Mouse (Mus musculus) hindbrain, embryonic 13.5 days (tissue): ENCODE data around the gene Gm16181. TPM values are rescaled to one million over a fixed set of nuclear protein-coding genes. Genes with fewer than 3 reads are reported as not detected.
A peak's percentile ranks its signal among the peaks of the same experiment; 100 is the strongest.

Experiments used
- ATAC-seq: fragments of 200-750 bp; cut with Nextera tagmentation; 2 replicates; pipeline ENCODE4 v1.8.0; 2017; ENCODE audit warnings: moderate TSS enrichment; ENCODE audit not compliant: low FRiP score
- H3K27ac ChIP-seq: fragments of 300-500 bp; sonication (generic); 2 replicates; pipeline ENCODE4 v1.5.1; 2015; ENCODE audit warnings: inconsistent platforms, mild to moderate bottlenecking, moderate library complexity
- H3K27me3 ChIP-seq: fragments of 300-500 bp; sonication (generic); 2 replicates; pipeline ENCODE4 v1.6.1; 2015; ENCODE audit warnings: mild to moderate bottlenecking, inconsistent platforms
- H3K36me3 ChIP-seq: fragments of 300-500 bp; sonication (generic); 2 replicates; pipeline ENCODE4 v1.6.1; 2015; ENCODE audit warnings: mild to moderate bottlenecking, inconsistent platforms
- H3K4me1 ChIP-seq: fragments of 300-500 bp; sonication (generic); replicated peaks from 2 replicates; pipeline ENCODE4 v1.6.1; 2015; ENCODE audit warnings: inconsistent platforms
- H3K4me2 ChIP-seq: fragments of 300-500 bp; sonication (generic); 2 replicates; pipeline ENCODE4 v1.6.1; 2015; ENCODE audit warnings: inconsistent platforms, mild to moderate bottlenecking, moderate library complexity
- H3K4me3 ChIP-seq: fragments of 300-500 bp; sonication (generic); 2 replicates; pipeline ENCODE4 v1.5.1; 2015; ENCODE audit warnings: mild to moderate bottlenecking, inconsistent platforms
- H3K9ac ChIP-seq: fragments of 300-500 bp; sonication (generic); 2 replicates; pipeline ENCODE4 v1.6.1; 2015; ENCODE audit warnings: mild to moderate bottlenecking, inconsistent platforms
- H3K9me3 ChIP-seq: fragments of 300-500 bp; sonication (generic); 2 replicates; pipeline ENCODE4 v1.6.1; 2016; ENCODE audit warnings: inconsistent platforms
- WGBS: fragments of 180-500 bp; shearing (Covaris S2); methylation state at CpG from one replicate; pipeline ENCODE4 v1.1.7; 2015; 5-methylcytosine and 5-hydroxymethylcytosine counted together
- polyA plus RNA-seq: library from polyadenylated mRNA; unstranded; fragments of >200 nt; fragmentation: Nextera tagmentation; extraction: Ambion mirVana; gene quantifications from 2 replicates; pipeline ENCODE4 v1.2.1, GENCODE M21; 2015

The Gm16181 gene
- polyA plus RNA-seq, 1 experiment from 2014 or later: 0.83 TPM

DNA sequence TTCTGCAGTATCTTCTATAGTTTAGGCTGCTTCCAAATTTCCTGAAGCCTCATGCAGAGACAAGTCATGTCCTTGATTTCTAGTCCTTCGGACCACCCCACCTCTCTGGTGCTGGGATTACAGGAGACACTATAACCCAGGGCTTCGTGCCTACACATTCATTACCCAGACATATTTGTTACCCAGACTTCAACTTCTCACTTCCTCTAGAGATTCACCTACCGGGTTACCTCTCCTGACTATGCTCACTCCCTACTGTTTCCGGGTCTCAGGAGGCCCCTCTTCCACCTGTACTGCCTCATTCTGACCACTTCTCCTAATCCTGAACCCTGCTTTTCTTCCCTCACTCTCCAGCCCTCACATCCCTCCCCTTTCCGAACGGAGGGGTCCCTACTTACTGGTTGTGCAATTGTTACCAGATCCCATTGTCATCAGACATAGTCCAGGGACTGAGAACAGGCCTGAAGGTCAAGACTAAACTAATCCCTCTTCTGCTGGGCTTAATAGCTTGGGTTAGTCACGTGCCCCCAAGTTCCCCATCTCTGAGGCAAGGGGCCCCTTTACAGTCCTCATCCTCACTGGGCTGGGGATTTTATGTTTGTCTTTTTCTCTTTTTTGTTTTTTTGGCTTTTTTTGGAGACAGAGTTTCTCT, 32.5 kb upstream of the Gm16181 start, which contains the start of gene Lst1:
Gene Lst1 (minus strand): TSS at position 481 of the 652 bp plus-strand sequence.
- Histone ChIP-seq H3K36me3 (no peaks in the 10 kb centered on the region), H3K4me1 (peaks cover 8% of the 10 kb centered on the region; the same call in 1 of the 2 replicates), H3K9me3 (no peaks in the 10 kb centered on the region), H3K9ac (no peak within 1 kb of the TSS), H3K4me2 (no peak within 1 kb of the TSS), H3K27me3 (no peaks in the 10 kb centered on the region), H3K27ac (no peak within 1 kb of the TSS), H3K4me3 (no peak within 1 kb of the TSS)
- 81% methylated on average over 7 of the region's 7 CpGs for WGBS
- no peak for ATAC-seq

DNA sequence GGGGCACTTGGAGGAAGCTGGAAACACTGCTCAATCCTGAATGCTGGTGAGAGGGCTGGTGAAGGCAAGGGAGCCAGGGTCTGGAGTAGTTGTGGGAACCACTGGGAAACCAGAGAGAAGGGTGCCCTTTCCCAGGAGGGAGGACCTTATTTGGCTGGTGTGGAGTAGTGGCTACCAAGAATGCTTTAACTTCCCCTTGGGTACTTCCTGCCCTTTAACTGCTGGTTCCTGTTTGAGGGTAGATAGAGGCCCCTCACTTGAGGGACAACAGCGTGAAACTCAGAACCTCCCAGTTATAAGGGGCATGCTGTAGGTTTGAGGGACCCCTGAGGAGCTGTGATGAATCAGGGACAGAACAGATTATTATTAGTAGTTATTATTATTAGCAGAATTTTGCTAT, 31.4 kb upstream of the Gm16181 start:
- no peak overlapping the region for H3K9ac ChIP-seq
- H3K36me3 ChIP-seq: no peaks in the 10 kb centered on the region
- H3K4me3 ChIP-seq: no peak overlapping the region
- H3K4me2 ChIP-seq: no peak overlapping the region
- WGBS: 57% methylated on average over 1 of the region's 1 CpGs
- peaks cover 7% of the 10 kb centered on the region for H3K27me3 ChIP-seq
- H3K4me1 ChIP-seq: peaks cover 8% of the 10 kb centered on the region; the same call in 1 of the 2 replicates
- no peak for ATAC-seq
- no peak overlapping the region for H3K27ac ChIP-seq
- H3K9me3 ChIP-seq: no peaks in the 10 kb centered on the region

DNA sequence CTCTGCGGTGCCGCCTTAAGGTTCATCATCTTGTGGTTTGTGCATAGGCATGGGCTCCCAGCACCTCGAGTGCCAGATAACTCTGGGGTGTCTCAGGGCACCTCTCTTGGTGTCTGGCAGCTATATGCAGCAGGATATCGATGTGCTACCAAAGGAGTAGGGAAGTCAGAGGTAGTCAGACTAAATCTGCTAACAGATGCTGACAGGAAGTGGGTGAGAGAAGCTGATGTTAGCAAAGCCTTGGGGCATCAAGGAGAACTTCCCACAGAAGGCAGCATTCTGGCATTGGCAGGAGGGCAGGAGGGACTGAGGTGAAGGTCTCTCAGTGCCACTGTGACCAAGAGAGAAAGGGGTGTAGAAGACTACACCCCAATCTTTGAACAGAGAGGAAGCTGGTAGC, 30.5 kb upstream of the Gm16181 start:
- Histone ChIP-seq H3K4me1 (peaks cover 15% of the 10 kb centered on the region), H3K4me2 (no peak overlapping the region), H3K4me3 (no peak overlapping the region), H3K27me3 (peaks cover 17% of the 10 kb centered on the region), H3K9ac (no peak overlapping the region), H3K27ac (no peak overlapping the region), H3K36me3 (no peaks in the 10 kb centered on the region), H3K9me3 (no peaks in the 10 kb centered on the region)
- ATAC-seq: no peak
- WGBS: 77% methylated on average over 4 of the region's 4 CpGs

DNA sequence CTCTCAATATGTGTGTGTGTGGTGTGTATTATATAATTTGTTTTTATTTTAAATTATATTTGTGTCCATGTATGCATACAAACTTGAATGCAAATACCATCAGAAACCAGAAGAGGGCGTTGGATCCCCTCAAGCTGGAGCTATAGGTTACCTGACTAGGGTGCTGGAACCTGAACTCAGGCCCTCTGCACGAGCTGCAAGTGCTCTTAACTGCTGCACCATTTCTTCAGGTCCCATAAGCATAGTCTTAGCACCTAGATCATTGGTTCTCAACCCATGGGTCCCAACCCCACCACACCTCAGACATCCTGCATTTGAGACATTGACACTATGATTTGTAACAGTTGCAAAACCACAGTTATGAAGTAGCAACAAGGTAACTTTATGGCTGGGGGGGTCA, 28.9 kb upstream of the Gm16181 start:
- H3K36me3 ChIP-seq: no peaks in the 10 kb centered on the region
- WGBS: 52% methylated on average over 2 of the region's 2 CpGs

DNA sequence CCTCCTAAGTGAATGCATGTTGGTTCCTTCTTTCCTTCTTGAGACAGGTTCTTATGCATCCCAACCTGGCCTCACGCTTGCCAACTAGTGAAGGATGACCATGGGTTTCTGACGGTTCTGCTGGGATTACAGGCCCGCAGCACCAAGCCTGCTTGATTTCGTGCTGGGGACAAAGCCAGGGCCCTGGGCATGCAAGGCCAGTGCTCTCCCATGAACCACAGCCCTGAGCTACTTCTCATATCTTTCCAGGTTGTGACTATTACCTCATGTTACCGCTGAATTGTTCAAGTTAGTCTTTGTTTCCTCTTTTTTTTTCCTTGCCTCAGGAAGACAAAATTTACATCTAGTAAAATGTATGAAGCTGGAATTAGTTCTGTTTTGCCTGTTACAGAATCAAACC, 27.7 kb upstream of the Gm16181 start:
- H3K4me3 ChIP-seq: no peak overlapping the region
- H3K4me2 ChIP-seq: no peak overlapping the region
- 84% methylated on average over 5 of the region's 5 CpGs for WGBS
- no peak overlapping the region for H3K27ac ChIP-seq
- H3K36me3 ChIP-seq: no peaks in the 10 kb centered on the region
- H3K27me3 ChIP-seq: peaks cover 41% of the 10 kb centered on the region
- no peak for ATAC-seq
- no peaks in the 10 kb centered on the region for H3K9me3 ChIP-seq
- peaks cover 18% of the 10 kb centered on the region for H3K4me1 ChIP-seq
- H3K9ac ChIP-seq: no peak overlapping the region

More for the DNA sequence above, 28.9 kb upstream of the Gm16181 start:
- peaks cover 33% of the 10 kb centered on the region for H3K27me3 ChIP-seq
- H3K4me1 ChIP-seq: peaks cover 18% of the 10 kb centered on the region
- H3K9me3 ChIP-seq: no peaks in the 10 kb centered on the region
- no peak for ATAC-seq
- no peak overlapping the region for H3K27ac ChIP-seq
- no peak overlapping the region for H3K4me3 ChIP-seq
- no peak overlapping the region for H3K4me2 ChIP-seq
- no peak overlapping the region for H3K9ac ChIP-seq

DNA sequence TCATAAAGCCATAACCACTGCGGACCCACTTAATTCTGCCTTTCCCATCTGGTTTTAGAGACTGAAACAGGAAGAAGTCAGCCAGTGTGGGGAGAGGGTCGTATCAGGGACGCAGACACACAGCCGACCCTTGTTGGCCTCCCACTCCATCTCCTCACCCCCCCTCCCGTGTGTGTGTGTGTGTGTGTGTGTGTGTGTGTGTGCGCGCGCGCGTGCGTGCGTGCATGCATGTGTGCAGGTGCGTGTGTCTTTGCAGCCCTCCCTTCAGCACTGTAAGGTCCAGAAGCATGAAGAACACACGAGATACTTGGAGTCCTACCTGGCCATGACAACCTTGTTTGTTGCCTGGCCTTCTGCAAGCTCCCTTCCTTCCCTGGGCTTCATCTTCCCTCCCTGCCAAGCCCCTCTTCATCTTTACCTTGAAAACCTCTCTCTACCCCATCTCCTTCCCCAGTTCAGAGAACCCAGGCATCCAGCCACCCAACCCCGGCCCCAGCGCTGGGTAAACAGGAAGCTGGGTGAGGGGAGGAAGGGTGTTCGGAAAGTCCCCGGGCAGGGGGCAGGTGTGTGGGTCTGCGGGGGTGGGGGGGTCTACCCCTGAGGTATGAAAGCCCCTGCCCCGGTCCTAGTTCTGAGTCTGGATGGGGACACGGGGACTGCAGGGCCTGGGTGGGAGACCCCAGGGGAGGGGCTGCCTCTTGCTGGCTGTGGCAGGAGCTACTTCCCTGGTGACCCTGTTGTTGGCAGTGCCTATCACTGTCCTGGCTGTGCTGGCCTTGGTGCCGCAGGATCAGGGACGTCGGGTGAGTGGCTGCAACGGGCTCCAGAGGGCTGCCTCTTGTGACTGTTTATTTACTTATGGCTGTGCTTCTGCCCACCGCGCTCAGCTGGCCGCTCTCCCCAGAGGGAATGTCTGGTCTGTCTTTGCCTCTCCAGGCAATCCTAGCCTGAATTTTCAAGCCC, 26.5 kb upstream of the Gm16181 start, which contains the start of gene Ltb:
Gene Ltb (plus strand): TSS at position 559 of the 963 bp plus-strand sequence.
- Histone ChIP-seq H3K27me3 (peaks cover 50% of the 10 kb centered on the region), H3K27ac (no peak within 1 kb of the TSS), H3K4me2 (peak within 1 kb of the TSS; percentile 65), H3K9me3 (no peaks in the 10 kb centered on the region), H3K36me3 (no peaks in the 10 kb centered on the region), H3K4me3 (peak within 1 kb of the TSS; percentile 40; the same call in 1 of the 2 replicates), H3K9ac (no peak within 1 kb of the TSS; the same call in 1 of the 2 replicates), H3K4me1 (peaks cover 18% of the 10 kb centered on the region)
- WGBS: 72% methylated on average over 28 of the region's 28 CpGs
- no peak for ATAC-seq

DNA sequence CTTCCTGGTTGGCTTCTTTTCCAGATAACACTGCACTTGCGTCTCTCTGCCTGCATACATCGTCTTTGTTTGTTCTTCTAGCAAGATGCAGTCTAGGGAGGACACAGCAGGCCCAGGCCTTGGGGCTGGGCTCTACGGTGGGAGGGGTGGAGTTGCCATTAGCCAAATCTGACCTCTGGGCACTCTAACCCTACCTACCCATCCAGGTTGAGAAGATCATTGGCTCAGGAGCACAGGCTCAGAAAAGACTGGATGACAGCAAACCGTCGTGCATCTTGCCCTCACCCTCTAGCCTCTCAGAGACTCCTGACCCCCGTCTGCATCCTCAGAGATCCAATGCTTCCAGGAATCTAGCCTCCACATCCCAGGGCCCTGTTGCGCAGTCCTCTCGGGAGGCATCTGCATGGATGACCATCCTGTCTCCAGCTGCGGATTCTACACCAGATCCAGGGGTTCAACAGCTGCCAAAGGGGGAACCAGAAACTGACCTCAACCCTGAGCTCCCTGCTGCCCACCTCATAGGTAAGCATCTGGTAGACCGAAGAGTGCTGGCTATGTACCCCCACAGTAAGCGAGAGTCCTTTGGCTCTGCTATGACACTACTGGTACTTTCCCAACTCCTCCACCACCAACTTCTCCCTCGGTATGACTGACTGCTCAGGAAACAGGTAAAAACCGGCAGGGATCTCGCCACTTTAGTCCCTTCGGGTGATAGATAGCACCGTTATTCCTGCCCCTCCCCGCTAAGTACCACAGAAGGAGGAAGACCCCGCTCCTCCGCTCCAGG, 25.6 kb upstream of the Gm16181 start:
- Histone ChIP-seq H3K27ac (no peak overlapping the region), H3K4me2 (peak overlapping the region; percentile 65), H3K4me1 (peaks cover 18% of the 10 kb centered on the region), H3K9me3 (no peaks in the 10 kb centered on the region), H3K36me3 (no peaks in the 10 kb centered on the region), H3K9ac (peak overlapping the region; percentile 62), H3K27me3 (peaks cover 57% of the 10 kb centered on the region), H3K4me3 (peak overlapping the region; percentile 40)
- 41% methylated on average over 19 of the region's 19 CpGs for WGBS
- ATAC-seq: no peak

DNA sequence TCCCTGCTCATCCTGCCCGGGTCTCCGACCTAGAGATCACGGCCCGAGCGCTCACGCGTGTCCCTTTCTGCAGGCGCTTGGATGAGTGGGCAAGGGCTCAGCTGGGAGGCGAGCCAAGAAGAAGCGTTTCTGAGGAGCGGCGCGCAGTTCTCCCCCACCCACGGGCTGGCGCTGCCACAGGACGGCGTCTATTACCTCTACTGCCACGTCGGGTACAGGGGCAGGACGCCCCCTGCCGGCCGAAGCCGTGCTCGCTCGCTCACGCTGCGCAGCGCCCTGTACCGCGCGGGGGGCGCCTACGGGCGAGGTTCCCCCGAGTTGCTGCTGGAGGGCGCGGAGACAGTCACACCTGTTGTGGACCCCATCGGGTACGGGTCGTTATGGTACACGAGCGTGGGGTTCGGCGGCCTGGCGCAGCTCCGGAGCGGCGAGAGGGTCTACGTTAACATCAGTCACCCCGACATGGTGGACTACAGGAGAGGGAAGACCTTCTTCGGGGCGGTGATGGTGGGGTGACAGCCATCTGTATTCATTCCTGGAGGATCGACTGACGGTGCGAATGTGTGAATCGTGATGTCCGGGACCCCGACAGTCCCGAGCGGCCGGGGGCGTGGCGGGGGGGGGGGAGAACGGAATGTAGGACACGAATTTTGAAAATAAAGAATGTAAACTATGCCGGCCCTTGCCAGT, 24.9 kb upstream of the Gm16181 start:
- Histone ChIP-seq H3K9me3 (no peaks in the 10 kb centered on the region), H3K4me2 (peak overlapping the region; percentile 65), H3K36me3 (no peaks in the 10 kb centered on the region), H3K4me3 (peak overlapping the region; percentile 40), H3K4me1 (peaks cover 18% of the 10 kb centered on the region), H3K27ac (no peak overlapping the region), H3K9ac (peak overlapping the region; percentile 62), H3K27me3 (peaks cover 64% of the 10 kb centered on the region)
- 1% methylated on average over 66 of the region's 66 CpGs for WGBS
- peak; percentile 57; the same call in 1 of the 2 replicates for ATAC-seq

DNA sequence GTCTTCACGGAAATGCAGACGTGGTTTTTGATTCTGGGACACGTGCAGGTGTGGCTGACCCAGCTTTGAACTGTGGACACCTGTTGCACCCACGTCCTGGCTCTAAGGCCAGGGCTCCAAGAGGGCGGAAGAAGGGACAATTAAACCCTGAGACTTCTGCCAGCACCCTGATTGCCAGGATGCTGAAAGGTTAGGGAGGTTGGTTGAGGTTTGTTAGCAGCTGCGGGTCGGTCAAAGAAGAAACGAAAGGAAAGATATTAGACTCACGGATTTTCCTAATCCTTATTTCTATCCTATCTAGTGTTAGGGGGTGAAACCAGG, 24.4 kb upstream of the Gm16181 start:
- Histone ChIP-seq H3K4me1 (peaks cover 18% of the 10 kb centered on the region), H3K36me3 (no peaks in the 10 kb centered on the region), H3K9ac (no peak overlapping the region), H3K4me3 (peak overlapping the region; percentile 40), H3K9me3 (no peaks in the 10 kb centered on the region), H3K27me3 (peaks cover 69% of the 10 kb centered on the region), H3K27ac (no peak overlapping the region), H3K4me2 (peak overlapping the region; percentile 65)
- ATAC-seq: no peak
- 31% methylated on average over 9 of the region's 9 CpGs for WGBS

DNA sequence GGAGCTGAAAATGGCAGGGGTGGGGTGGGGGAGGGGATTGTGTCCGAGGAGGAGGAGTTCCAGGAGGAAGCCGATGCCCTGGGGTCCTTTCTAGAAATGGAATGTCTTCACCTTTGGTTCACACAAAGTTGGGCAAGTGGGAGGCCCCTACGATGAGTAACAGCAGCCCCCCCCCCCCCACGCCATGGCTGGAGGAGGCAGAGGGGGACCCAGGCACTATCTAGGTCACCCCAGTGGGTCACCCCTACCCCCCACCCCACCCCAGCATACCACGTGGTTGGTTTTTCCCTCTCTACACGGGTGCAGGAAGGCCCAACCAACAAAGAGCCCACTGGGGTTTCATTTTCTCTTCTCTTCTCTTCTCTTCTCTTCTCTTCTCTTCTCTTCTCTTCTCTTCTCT, 23.5 kb upstream of the Gm16181 start:
- Histone ChIP-seq H3K9ac (no peak overlapping the region), H3K4me1 (peaks cover 18% of the 10 kb centered on the region)
- WGBS: 48% methylated on average over 6 of the region's 6 CpGs

DNA sequence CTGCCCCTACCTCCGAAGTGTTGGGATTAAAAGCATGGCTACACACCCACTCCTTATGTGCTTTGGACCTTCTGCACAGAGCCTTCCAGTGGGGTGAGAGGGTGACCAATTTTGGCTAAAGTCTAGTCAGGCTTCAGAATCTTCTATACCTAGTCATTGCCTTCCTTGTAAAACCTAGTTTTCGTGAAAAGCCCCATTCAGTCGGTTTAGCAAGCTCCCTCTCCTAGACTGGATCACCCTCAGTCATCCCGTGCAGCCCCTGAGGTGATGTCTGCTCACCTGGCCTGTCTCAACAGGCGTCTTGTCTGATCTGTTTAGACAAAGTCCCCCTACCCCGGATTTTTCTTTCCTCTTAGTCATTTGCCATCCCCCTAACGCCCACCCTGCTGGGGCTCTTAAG, 22.6 kb upstream of the Gm16181 start:
- H3K36me3 ChIP-seq: no peaks in the 10 kb centered on the region
- H3K9ac ChIP-seq: no peak overlapping the region
- H3K9me3 ChIP-seq: no peaks in the 10 kb centered on the region
- ATAC-seq: no peak
- no peak overlapping the region for H3K4me2 ChIP-seq
- peaks cover 87% of the 10 kb centered on the region for H3K27me3 ChIP-seq
- 73% methylated on average over 7 of the region's 7 CpGs for WGBS
- no peak overlapping the region for H3K4me3 ChIP-seq
- no peak overlapping the region for H3K27ac ChIP-seq
- H3K4me1 ChIP-seq: peaks cover 18% of the 10 kb centered on the region

More for the DNA sequence above, 23.5 kb upstream of the Gm16181 start:
- ATAC-seq: no peak
- no peak overlapping the region for H3K4me2 ChIP-seq
- peaks cover 78% of the 10 kb centered on the region for H3K27me3 ChIP-seq
- H3K27ac ChIP-seq: no peak overlapping the region
- no peaks in the 10 kb centered on the region for H3K9me3 ChIP-seq
- H3K4me3 ChIP-seq: no peak overlapping the region
- no peaks in the 10 kb centered on the region for H3K36me3 ChIP-seq
